Mouse (Mus musculus): ENCODE results near the gene Maged2.
"Not testable (repeated sequence)": the region's sequence is repeated elsewhere in the genome, so short reads cannot be mapped to it uniquely, and the experiment has no call there.

- TF ChIP-seq POLR2A (IDR thresholded peaks at IDR 0.05; ENCODE audit: control insufficient read depth, low read depth, low read length); CTCF (IDR thresholded peaks at IDR 0.05; ENCODE audit: control insufficient read depth, insufficient read depth, insufficient replicate concordance, low read depth, low read length): not testable (repeated sequence)
These were observed 29.1 kb upstream of the Maged2 start for GRCm38 (mm10) chrX:150843257-150843656.

Data from testis, adult 2 months (tissue).